Mouse (Mus musculus) kidney, postnatal 36 days (tissue): Measurements from ENCODE around the gene Cdnf.

Source experiments
- DNase-seq, 2 experiments: peaks; one replicate each; pipeline ENCODE4 v3.0.0; 2021 to 2022; ENCODE audit warnings: mixed read lengths in 2 of 2

Cdnf gene

DNA sequence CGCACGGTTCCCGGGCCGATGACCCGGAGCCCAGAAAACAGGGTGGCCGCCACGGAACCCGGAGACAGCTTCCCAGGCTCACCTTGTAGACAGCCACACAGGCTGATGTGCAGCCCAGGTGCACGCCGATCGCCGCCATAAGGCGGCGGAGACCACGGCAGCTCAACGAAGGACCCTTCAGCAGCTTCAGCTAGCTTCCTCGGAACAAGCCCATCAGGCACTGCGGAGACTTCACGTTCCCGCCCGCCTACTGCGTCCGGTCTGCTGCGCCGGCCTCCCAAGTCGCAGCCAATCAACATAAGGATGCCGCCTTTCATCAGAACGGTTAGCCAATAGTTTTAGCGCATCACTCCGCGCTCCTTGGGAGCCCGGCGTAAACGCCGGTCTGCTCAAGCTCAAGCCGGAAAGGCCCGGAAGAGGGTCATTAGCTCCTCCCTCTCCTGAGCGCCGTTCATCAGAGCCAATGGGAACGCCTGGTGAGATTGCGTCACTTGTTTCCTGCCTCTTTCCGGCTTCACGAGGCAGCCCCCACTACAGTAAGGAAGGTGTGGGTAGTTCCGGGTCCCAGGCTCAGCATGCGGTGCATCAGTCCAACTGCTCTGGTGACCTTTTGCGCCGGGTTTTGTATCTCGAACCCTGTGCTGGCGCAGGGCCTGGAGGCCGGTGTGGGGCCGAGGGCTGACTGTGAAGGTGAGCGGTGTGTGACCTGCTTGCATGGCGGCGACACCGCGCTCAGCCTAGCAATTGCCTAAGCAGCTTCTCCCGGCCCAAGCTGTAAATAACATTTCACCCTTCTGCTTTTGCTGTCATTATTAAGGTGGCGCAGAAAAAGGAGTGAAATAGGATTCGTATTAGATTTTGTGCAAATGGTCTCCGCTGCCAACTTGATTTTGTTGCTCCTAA, at the start of gene Cdnf, which contains the start of the genes Gm45902 and Hspa14:
Gene Cdnf (plus strand): TSS at position 479 of the 903 bp plus-strand sequence.
Gene Gm45902 (minus strand): TSS at position 239 of the 903 bp plus-strand sequence.
Gene Hspa14 (minus strand): TSS at position 263 of the 903 bp plus-strand sequence.
- DNase-seq = peak; percentile 95 to 98

DNA sequence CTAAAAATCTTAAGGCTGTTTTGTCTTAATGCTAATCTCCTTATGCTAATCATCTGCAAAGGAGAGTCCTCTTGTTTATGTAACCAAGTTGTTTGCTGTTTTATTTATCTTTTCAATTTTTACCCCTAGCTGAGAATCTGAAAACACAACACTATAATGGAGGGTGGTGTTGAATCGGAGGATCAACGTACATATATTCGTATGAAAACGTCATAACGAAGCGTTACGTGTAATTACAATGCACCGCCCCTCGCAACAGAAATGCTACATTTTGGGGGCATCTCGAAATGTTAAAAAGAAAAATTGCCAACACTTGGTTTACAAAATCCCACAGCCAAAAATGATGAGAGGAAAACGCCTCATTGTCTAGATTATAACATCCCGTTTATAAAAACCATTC, 38.9 kb upstream of the Cdnf start:
- no peak for DNase-seq

DNA sequence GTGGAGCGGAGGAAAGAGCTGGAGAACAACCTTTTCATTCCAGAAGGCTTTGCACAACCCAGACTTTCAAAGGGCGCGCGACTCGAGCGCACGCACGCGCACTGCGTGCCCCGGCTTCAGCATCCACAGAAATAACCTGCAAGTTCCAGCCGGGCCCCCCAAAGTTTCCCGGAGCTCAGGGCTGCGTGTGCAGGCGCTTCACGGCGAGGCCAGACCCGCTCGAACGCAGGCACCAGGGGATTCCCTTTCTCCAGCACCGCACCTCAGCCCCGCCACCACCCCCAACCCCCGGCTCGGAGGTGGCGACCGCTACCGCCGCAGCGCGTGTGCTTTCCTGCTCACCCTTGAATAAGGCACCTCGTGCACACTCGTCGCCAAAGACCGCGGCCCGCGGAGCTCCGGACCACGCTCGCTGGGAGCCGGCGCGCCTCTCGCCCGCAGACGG, 38.4 kb upstream of the Cdnf start:
- DNase-seq = peak; percentile 48 to 74

DNA sequence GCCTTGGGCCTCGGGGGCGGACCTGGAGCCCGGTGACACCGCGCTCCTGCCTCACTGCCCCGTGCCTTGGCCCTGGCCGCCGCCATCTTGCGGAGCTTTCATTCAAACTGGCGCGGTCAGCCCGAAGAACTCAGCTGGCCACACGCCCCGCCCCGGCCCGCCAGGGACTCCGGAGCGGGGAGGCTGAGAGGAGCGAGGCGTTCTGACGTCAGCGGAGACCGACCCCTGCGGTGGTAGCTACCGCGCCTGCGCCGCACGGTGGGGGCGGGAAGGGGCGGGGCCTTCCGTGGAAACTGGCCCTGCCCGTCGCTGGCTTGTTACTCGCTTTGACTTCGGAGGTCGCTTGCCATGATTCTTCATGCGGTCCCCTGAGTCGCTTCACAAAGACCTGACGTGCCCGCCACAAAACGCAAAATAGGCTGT, 38.0 kb upstream of the Cdnf start, which contains the start of gene Suv39h2:
Gene Suv39h2 (minus strand): TSS at position 171 of the 423 bp plus-strand sequence.
- DNase-seq = peak; percentile 96 to 99

DNA sequence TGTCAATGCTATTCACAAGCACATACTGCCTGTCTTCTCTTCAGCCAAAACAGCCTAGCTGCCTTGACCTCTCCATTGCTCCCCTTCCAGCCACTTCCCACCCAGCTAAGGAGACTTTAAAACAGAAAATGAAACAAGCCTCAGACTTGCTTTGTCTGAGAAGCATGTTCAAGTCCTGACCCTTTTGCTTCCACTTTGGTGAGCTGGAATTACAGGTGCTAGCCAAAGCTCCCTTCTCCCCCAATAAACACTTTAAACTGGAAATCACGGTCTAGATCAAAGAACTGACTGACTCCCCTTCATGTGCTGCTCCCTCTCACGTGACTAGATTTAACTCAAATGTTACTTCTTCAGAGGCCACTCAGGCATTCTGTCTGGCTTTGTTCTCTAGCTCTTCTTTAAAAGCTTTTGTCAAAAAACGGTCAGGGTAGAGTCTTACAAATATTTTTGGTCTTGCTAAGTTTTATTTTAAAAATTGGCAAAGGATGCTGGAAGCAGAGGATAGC, 37.0 kb upstream of the Cdnf start:
- DNase-seq = no peak

DNA sequence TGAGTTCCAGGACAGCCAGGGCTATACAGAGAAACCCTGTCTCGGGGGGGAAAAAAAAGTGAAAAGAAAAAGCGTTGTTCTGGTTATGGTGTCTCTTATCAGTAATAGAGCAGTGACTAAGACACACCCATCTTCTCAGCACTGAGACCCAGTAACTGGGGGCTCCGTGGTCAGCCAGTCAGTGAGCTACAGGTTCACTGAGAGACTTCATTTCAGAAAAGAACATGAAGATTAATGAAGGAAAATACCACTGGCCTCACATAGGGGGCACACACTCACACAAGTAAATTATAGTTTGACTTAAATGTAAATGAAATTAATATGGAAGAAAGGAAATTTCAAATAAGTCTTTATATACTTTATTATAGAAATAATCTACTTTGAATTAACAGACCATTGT, 32.6 kb upstream of the Cdnf start:
- DNase-seq = no peak

DNA sequence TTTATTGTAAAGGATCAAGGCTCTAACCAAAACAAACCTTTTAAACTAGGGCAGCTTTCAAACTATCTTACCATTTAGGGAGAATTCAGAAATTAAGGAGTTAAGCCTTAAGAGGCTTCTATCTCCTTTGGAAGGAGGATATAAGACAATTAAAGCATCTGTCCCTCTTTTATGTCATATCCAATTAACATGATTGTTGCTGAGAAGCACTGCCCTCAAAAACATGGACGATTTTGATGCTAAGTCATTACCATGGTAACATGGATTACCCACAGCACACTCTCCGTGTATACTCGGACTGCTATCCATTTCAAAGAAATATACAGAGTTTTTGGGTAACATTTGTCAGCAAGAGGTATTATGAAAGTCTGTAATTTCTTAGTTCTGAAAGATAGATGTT, 23.0 kb upstream of the Cdnf start:
- DNase-seq = no peak

DNA sequence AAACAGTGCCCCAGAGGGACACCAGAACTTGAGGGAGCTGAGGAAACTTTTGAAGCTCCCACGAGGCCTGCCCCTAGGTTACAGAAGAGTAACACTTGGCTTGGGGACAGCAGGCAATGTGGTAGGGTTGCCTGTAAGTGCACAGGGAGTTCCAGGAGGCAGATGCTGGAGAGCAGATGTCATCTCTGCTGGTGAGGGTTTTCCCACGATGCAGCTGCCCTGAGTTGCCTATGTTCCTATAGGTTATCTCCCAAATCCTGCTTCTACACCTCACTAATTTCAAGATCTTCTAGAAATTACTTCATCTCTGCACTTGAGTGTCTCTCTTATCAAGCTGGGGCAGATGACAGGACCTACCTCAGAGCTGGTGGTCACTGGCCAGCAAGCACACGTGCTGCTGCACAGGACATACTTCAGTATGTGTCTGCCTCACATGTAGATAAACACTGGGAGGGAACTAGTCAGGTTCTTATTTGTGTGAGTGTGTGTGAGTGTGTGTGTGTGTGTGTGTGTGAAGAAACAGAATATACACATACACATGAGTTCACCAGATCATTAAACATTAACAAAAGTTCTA, 18.9 kb upstream of the Cdnf start:
- no peak for DNase-seq

DNA sequence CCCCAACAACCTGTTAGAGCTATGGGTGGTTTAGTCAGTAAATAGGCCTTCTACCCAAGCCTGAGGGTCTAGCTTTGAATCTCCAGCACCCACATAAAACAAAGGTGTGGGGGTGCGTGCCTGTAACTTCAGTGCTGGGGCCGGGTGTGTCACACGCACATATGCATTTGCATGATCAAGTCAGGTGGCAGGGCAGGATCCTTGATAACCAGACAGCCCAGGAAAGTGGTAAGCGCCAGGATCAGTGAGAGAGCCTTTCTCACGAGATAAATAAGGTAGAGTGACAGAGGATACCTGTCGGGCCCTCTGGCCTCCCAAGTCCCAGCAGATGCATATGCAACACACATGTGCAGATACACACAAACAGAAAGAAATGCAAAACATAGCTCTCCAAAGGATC, 13.3 kb upstream of the Cdnf start:
- DNase-seq = no peak

DNA sequence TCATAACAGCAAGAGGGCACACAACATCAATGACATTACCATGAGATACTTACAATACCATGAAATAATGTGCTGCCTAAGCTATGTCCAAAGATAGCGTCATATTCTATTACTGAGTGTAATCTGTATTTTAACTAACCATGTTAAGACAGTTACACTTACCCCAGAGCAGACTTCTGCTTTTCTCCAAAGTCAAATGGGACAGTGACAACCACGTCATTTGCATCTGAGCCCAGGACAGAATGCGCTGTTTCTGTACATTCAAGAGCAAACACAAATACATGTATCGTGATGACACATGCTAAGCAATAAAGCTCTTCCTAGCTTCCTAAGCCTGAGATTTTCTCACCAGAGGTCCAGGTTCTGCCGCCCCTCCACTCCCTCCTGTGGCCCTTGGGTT, 11.9 kb upstream of the Cdnf start:
- DNase-seq = no peak

DNA sequence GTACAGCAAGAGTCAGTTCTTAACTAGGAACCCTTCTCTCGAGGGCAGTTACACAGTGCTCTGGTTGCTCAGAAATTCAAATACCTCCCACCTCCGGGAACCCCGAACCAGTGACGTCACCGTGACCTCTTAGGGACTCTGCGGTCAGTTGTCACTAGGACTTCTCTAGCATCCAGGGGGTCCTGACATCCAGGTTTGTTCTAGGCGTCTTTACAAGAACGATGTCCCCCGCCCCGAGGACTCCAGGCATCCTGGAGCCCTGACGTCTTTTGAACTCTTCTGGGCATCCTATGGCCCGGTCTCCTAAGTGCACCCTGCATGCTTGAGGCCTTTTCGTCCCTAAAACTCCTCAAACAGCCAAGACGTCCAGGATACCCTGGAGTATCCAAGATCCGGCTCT, 754 bp upstream of the Cdnf start:
- peak; percentile 6 to 28 for DNase-seq

DNA sequence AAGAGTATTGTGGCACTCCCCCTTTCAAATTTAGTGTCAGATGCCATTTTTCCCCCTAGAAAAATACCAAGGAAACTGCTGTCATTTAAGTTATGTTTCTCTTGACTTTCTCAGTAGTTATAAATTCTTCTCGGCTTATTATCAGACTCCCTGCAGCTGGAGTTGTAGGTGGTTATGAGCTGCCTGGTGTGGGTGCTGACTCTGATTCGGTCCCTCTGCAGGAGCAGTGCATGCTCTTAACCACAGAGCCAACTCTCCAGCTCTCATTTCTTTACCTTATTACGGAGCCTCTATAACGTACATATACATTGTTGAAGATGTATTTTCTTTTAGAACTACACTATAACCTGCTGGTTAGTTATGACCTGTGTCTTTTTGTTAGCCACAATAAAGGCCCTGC, 9.7 kb downstream of the Cdnf start:
- DNase-seq = no peak

DNA sequence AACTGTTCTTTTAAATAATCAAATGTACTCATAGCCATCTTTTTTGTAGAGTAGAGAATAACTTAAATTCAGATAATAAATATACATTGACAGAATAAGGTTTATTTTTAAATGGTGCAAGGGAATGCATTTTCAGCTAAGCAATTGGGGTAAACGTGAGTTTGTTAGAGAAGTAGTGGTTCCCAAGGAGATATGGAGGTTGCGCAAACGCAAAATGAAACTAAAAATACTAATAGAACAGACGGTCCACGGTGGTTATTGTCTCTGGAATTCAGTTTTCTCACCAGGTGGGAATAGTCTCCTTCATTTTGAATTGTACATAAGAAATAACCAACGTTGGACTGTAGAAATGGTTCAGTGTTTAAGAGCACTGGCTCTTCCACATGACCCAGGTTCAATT, 13.5 kb downstream of the Cdnf start:
- DNase-seq = no peak

DNA sequence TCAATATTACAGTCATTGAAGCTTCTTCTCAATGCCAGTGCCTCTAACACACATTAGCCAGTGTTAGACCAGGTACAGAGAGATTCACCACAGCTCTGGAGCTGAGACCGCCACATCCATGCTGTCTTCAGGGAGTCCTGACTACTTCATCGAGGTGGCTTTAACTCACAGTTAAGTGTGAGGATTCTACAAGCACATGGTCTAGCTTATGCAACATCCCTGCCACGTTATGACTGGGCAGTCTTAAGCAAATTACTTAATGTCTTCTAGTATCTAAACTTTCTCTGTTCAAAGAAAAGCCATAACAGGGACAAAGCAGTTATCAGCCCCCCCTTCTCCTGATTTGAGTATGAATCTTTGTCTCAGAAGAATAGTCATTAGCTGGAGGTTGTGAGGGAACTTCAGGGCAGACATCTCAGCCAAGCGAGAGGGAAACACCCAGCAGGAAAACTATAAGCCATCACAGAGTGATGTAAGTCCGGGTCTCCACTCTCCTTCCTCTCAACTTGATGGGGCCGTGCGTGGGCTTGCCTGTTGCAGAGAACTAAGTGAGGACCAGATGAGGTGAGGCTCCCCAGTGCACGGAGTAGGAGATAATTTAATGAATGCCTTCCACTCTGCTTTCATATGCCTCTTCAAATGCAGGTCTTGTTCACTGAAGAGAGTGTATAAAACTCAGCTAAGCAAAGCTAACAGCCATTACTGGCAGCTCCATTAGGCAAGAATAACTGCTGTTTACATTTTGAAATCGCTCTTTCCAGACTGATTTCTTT, 28.7 kb downstream of the Cdnf start:
- DNase-seq = no peak

DNA sequence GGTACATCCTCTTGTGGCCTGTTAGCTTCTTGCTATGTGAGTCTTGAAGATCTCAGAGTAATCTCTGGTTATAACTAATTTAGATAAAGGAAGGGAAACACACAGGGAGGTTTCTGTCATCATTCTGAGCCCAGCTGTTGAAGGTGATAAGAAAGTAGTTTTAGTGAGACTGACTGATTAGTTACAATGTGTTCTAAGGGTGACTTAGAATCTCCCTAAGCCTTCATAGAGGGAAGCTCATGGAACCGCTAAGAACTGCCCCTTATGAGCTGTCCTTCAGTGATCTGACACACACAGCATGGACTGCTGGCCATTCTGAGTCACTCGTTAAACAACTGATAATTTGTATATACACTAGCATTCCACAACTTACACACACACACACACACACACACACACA, 33.2 kb downstream of the Cdnf start:
- no peak for DNase-seq

DNA sequence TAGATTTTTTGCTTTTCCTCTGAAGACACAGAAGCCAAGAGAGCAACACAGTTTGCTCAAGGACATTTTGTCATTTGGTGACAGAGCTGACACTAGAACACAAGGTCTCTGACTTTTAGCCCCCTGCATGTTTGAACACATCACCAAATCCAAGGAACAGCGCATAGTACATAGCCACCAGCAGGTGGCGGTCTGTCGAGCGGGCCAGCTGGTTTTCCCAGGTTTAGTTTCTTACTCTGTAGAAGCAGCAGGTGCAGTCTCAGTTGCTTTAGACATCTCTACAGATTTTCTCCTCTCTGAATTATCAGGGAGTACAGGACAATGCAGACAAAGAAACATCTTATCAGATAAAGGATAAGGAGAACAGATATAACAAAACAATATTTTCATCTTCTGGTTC, 33.8 kb downstream of the Cdnf start:
- DNase-seq = peak; percentile 58 to 77

DNA sequence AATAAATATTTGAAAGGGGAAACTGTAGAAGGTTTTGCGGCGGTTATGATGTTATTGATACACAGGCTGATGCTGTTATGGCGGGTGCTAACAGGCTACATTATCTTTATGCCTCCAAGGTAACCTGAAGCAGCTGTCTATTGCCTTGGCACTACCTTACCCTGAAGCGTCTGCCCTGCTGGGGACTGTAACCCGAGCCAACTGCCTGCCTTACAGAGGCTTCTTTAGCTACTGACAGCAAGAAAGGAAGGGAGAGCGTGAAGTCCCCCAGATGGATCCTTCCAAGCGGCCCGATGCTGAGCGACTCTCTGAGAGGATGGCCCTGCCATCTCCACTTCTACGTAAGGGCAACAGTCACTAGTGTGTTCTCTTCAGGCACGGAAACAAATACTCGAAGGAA, 57.4 kb downstream of the Cdnf start, which contains the start of gene Fam107b:
Gene Fam107b (plus strand): TSS at position 303 of the 400 bp plus-strand sequence.
- DNase-seq = no peak

DNA sequence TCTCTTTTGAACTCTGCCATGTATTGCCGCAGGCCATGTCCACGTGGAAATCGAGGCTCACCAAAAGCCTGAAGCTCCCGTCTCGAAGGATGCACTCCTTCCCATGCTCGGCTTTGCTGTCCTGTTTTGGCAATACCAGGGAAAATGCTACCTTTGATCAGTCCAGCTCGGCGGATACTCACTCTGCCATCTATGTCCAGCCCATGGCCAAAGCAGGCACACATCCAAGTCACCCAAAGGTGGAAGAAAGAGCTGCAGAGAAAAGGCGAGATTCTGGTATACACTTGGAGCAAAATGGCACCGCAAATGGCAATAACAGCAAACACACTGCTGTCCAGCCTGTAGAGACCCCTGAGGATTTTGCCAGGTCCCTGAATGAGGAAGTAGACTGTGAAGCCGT, 57.8 kb downstream of the Cdnf start:
- DNase-seq = peak in 1 of 2 experiments; percentile 42

DNA sequence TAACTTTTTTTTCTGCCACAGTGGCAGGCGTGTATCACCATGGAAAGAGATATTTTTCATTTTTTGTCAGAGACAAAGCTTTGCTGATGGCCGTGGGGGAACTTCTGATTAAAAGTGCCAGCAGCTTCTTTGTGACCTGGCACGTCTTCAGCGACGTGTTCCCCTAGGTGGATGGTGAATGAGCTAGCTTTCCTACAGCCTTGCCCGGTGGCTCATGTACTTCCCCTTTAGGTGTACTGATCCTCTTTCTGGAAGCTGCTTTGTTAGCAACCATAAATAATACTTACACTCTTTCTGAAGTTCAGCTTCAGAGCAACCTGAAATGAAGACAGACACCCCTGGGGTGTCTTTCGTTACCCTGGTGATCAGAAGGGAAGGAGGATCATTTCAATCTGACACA, 61.1 kb downstream of the Cdnf start:
- DNase-seq = no peak

DNA sequence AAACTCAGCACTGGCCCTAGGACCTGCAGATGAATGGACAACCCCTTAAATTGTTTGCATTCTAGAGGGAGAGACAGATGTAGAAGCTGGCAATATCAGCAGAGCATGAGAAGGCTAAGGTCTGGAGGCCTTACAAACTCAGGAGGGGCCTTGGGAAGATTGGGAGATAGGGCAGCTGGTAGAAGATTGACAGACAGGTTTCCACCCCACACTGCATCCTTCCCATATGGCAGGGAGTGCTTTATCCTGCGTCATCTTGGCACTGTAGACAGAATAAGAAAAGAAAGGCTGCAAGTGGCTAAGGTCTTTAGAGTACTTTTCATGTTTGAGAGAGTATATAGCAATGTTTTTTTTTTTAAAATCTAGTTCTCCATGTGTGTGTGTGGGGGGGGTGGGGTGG, 62.3 kb downstream of the Cdnf start:
- DNase-seq = no peak
